Mouse (Mus musculus) neural tube, embryonic 15.5 days (tissue): ENCODE measurements around the gene Hoxd11. TPM values are rescaled to one million over a fixed set of nuclear protein-coding genes. Genes with fewer than 3 reads are reported as not detected.

ENCODE experiments used
- ATAC-seq: fragments of 200-750 bp; cut with Nextera tagmentation; 2 replicates; pipeline ENCODE4 v1.8.0; 2017; ENCODE audit warnings: mild to moderate bottlenecking, moderate TSS enrichment, moderate library complexity; ENCODE audit not compliant: low FRiP score
- H3K27ac ChIP-seq: fragments of 300-500 bp; sonication (generic); replicated peaks from 2 replicates; pipeline ENCODE4 v1.5.1; 2015; ENCODE audit warnings: mild to moderate bottlenecking, inconsistent platforms
- H3K27me3 ChIP-seq: fragments of 300-500 bp; sonication (generic); replicated peaks from 2 replicates; pipeline ENCODE4 v1.6.1; 2015; ENCODE audit warnings: inconsistent platforms
- H3K36me3 ChIP-seq: fragments of 300-500 bp; sonication (generic); 2 replicates; pipeline ENCODE4 v1.6.1; 2015; ENCODE audit warnings: inconsistent platforms
- H3K4me1 ChIP-seq: fragments of 300-500 bp; sonication (generic); 2 replicates; pipeline ENCODE4 v1.6.1; 2015; ENCODE audit warnings: inconsistent platforms
- H3K4me2 ChIP-seq: fragments of 300-500 bp; sonication (generic); 2 replicates; pipeline ENCODE4 v1.6.1; 2015; ENCODE audit warnings: inconsistent platforms, mild to moderate bottlenecking, moderate library complexity
- H3K4me3 ChIP-seq: fragments of 300-500 bp; sonication (generic); replicated peaks from 2 replicates; pipeline ENCODE4 v1.5.1; 2015; ENCODE audit warnings: mild to moderate bottlenecking, inconsistent platforms
- H3K9ac ChIP-seq: fragments of 300-500 bp; sonication (generic); replicated peaks from 2 replicates; pipeline ENCODE4 v1.6.1; 2015; ENCODE audit warnings: mild to moderate bottlenecking, inconsistent platforms
- H3K9me3 ChIP-seq: fragments of 300-500 bp; sonication (generic); replicated peaks from 2 replicates; pipeline ENCODE4 v1.6.1; 2016; ENCODE audit warnings: inconsistent platforms
- WGBS: fragments of 180-500 bp; shearing (Covaris S2); methylation state at CpG from one replicate; pipeline ENCODE4 v1.1.7; 2015; ENCODE audit warnings: mixed read lengths; 5-methylcytosine and 5-hydroxymethylcytosine counted together
- polyA plus RNA-seq: library from polyadenylated mRNA; unstranded; fragments of >200 nt; fragmentation: Nextera tagmentation; extraction: Ambion mirVana; gene quantifications from 2 replicates; pipeline ENCODE4 v1.2.1, GENCODE M21; 2015

Hoxd11 gene
- polyA plus RNA-seq, 1 experiment from 2014 or later, result 4.1 TPM

GRCm38 (mm10) chr2:74686301-74686987 lies 7.1 kb downstream of the Hoxd11 start:
- no peaks in the 10 kb centered on the region for H3K36me3 ChIP-seq
- H3K4me2 ChIP-seq, result peak overlapping the region; percentile 48
- 3% methylated on average over 17 of the region's 17 CpGs for WGBS
- peak overlapping the region; percentile 31; the same call in 1 of the 2 replicates for H3K9ac ChIP-seq
- peaks cover 20% of the 10 kb centered on the region for H3K4me1 ChIP-seq
- peak overlapping the region; percentile 39 for H3K4me3 ChIP-seq
- peak overlapping the region; percentile 70; the same call in 1 of the 2 replicates for H3K27ac ChIP-seq
- no peak for ATAC-seq
- peaks cover 52% of the 10 kb centered on the region for H3K27me3 ChIP-seq
- H3K9me3 ChIP-seq, result no peaks in the 10 kb centered on the region

- Histone ChIP-seq H3K4me2 (peak overlapping the region; percentile 48), H3K4me1 (peaks cover 18% of the 10 kb centered on the region), H3K9me3 (no peaks in the 10 kb centered on the region), H3K27ac (peak overlapping the region; percentile 70), H3K36me3 (no peaks in the 10 kb centered on the region), H3K4me3 (peak overlapping the region; percentile 39), H3K9ac (peak overlapping the region; percentile 31), H3K27me3 (peaks cover 52% of the 10 kb centered on the region)
- WGBS, result under 1% methylated on average over 27 of the region's 27 CpGs
- no peak for ATAC-seq
These were observed 7.8 kb downstream of the Hoxd11 start for GRCm38 (mm10) chr2:74686988-74687697.

GRCm38 (mm10) chr2:74687698-74688555 lies 8.6 kb downstream of the Hoxd11 start:
- peak overlapping the region; percentile 39 for H3K4me3 ChIP-seq
- WGBS, result 1% methylated on average over 31 of the region's 31 CpGs
- peaks cover 19% of the 10 kb centered on the region for H3K4me1 ChIP-seq
- no peaks in the 10 kb centered on the region for H3K9me3 ChIP-seq
- H3K27ac ChIP-seq, result peak overlapping the region; percentile 70
- H3K36me3 ChIP-seq, result no peaks in the 10 kb centered on the region
- H3K9ac ChIP-seq, result peak overlapping the region; percentile 31
- no peak for ATAC-seq
- peaks cover 57% of the 10 kb centered on the region for H3K27me3 ChIP-seq
- H3K4me2 ChIP-seq, result peak overlapping the region; percentile 48

- 5% methylated on average over 12 of the region's 12 CpGs for WGBS
- Histone ChIP-seq H3K36me3 (no peaks in the 10 kb centered on the region), H3K4me2 (peak overlapping the region; percentile 48), H3K4me1 (peaks cover 22% of the 10 kb centered on the region), H3K27me3 (peaks cover 57% of the 10 kb centered on the region), H3K9ac (0 out of 2 replicates have a peak overlapping the region, but pooled peaks have one; percentile 17), H3K4me3 (peak overlapping the region; percentile 10), H3K27ac (peak overlapping the region; percentile 62), H3K9me3 (no peaks in the 10 kb centered on the region)
- no peak for ATAC-seq
These were observed 9.6 kb downstream of the Hoxd11 start for GRCm38 (mm10) chr2:74688795-74689573.

DNA sequence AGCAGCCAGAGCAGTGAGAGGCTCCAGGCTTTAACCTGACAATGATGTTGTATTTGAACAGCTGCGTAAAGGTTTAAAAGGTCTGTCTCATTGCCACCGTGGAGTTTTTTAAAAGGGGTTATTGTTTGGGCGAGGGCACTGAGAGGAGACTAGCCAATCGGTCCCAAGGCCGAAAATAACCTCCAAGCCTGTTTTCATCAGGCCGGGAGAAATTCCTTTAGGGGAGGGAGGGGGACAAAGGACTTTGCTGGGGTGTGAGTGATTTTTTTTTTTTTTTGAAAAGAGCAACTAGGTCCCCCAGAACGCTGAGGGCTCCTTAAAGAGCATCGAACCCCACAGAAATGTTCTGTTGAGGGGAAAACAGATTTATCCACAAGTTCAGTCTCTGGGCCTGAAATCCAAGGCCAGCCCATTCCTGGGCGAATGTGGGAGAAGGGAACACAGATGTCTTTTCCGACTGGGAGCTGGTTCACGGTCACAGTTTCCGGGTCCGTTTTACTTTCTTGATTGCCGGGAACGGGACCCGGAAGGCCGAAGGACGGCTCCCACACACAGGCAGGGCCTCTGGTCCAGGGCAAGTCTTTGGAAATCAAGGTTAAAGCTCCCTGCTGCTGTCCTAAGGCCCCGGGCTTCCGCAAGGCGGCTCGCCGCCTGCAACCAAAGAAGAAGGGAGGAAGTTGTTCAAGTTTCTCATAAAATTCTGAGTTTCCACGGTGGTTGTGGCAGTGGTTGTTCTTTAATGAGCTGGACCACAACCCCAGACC lies 10.4 kb downstream of the Hoxd11 start:
- Histone ChIP-seq H3K27me3 (peaks cover 54% of the 10 kb centered on the region), H3K4me3 (peak overlapping the region; percentile 10), H3K27ac (peak overlapping the region; percentile 62), H3K4me1 (peaks cover 22% of the 10 kb centered on the region), H3K36me3 (no peaks in the 10 kb centered on the region), H3K9ac (0 out of 2 replicates have a peak overlapping the region, but pooled peaks have one; percentile 17), H3K9me3 (no peaks in the 10 kb centered on the region), H3K4me2 (peak overlapping the region; percentile 48)
- WGBS, result 3% methylated on average over 24 of the region's 24 CpGs
- ATAC-seq, result no peak

- H3K27ac ChIP-seq, result no peak overlapping the region
- WGBS, result 6% methylated on average over 8 of the region's 8 CpGs
- no peaks in the 10 kb centered on the region for H3K36me3 ChIP-seq
- no peak for ATAC-seq
- peaks cover 25% of the 10 kb centered on the region for H3K4me1 ChIP-seq
- peak overlapping the region; percentile 10 for H3K4me3 ChIP-seq
- H3K9ac ChIP-seq, result no peak overlapping the region
- H3K4me2 ChIP-seq, result peak overlapping the region; percentile 68
- peaks cover 55% of the 10 kb centered on the region for H3K27me3 ChIP-seq
- no peaks in the 10 kb centered on the region for H3K9me3 ChIP-seq
These were observed 11.0 kb downstream of the Hoxd11 start for GRCm38 (mm10) chr2:74690338-74690716.

DNA sequence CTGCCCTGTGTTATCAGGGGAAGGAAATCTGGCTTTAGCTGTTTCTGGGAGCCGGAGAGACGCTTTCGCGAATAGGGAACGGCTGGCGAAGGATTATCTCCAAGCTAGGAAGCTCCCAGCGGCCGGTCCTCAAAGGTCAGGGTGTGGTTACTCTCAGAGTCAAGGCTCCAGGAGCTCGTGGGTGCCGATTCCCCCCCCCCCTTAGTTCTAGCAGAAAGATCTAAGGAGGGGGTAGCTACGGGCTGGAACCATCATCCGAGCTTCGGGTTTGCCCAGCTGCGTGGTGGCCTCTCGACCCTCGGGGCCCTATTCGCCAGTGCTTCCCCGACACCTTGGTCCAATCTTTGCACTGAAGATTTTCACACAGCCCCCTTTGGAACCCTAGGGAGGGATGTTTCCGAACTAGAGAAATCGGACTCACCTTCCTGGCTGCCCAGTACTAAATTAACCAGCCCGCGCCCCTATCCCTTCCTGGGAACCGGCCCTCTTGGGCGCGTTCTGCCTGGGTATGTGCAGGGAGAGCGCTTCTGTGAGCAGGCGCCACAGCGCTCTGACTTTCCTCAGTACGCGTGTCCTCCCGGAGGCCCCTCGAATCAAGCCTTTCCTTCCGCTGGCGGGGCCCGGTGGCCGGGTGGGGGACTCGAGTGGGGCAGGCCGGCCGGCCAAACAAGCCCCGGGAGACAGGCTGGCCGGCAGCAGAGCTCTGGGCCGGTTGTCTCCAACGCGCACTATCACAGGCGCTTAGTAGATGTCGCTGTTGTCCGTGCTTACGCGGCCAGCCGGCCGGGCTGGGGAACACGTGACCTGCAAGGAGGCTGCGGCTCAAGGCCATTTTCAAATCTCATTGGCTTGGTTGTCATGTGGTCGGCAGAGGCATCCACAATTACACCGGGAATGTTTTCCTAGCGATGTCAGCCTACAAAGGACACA lies 11.9 kb downstream of the Hoxd11 start, which contains the start of gene Hoxd10:
Gene Hoxd10, plus strand, starts transcription at position 903 of the 930 bp plus-strand sequence.
- WGBS, result under 1% methylated on average over 56 of the region's 56 CpGs
- no peaks in the 10 kb centered on the region for H3K36me3 ChIP-seq
- H3K4me2 ChIP-seq, result peak within 1 kb of the TSS; percentile 68
- H3K9me3 ChIP-seq, result no peaks in the 10 kb centered on the region
- H3K4me1 ChIP-seq, result peaks cover 33% of the 10 kb centered on the region
- H3K27ac ChIP-seq, result peak within 1 kb of the TSS; percentile 84
- H3K9ac ChIP-seq, result peak within 1 kb of the TSS; percentile 52
- H3K27me3 ChIP-seq, result peaks cover 57% of the 10 kb centered on the region
- H3K4me3 ChIP-seq, result peak within 1 kb of the TSS; percentile 50
- peak; percentile 79 for ATAC-seq

DNA sequence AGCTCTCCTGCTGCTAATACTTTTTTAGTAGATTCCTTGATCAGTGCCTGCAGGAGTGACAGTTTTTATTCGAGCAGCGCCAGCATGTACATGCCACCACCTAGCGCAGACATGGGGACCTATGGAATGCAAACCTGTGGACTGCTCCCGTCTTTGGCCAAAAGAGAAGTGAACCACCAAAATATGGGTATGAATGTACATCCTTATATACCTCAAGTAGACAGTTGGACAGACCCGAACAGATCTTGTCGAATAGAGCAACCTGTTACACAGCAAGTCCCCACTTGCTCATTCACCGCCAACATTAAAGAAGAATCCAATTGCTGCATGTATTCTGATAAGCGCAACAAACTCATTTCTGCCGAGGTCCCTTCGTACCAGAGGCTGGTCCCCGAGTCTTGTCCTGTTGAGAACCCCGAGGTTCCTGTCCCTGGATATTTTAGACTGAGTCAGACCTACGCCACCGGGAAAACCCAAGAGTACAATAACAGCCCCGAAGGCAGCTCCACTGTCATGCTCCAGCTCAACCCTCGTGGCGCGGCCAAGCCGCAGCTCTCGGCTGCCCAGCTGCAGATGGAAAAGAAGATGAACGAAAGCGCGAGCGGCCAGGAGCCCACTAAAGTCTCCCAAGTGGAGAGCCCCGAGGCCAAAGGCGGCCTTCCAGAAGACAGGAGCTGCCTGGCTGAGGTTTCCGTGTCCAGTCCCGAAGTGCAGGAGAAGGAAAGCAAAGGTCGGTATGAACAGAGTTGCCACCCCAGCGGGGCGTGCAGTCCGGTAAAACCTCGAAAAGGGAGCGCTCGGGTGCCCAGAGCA lies 12.8 kb downstream of the Hoxd11 start:
- Histone ChIP-seq H3K4me3 (peak overlapping the region; percentile 50), H3K9me3 (no peaks in the 10 kb centered on the region), H3K36me3 (no peaks in the 10 kb centered on the region), H3K9ac (peak overlapping the region; percentile 47), H3K4me2 (peak overlapping the region; percentile 68), H3K4me1 (peaks cover 41% of the 10 kb centered on the region), H3K27me3 (peaks cover 56% of the 10 kb centered on the region), H3K27ac (peak overlapping the region; percentile 84)
- 3% methylated on average over 35 of the region's 35 CpGs for WGBS
- peak; percentile 32; the same call in 1 of the 2 replicates for ATAC-seq

GRCm38 (mm10) chr2:74692808-74693431 lies 13.6 kb downstream of the Hoxd11 start:
- Histone ChIP-seq H3K4me3 (peak overlapping the region; percentile 50), H3K27me3 (peaks cover 53% of the 10 kb centered on the region), H3K27ac (peak overlapping the region; percentile 84), H3K9ac (peak overlapping the region; percentile 47), H3K9me3 (no peaks in the 10 kb centered on the region), H3K4me1 (peaks cover 46% of the 10 kb centered on the region), H3K36me3 (no peaks in the 10 kb centered on the region), H3K4me2 (peak overlapping the region; percentile 68)
- WGBS, result 1% methylated on average over 20 of the region's 20 CpGs
- no peak for ATAC-seq
